Mouse (Mus musculus) cortical plate, adult 2 months (tissue): ENCODE data around the gene Tagap.

Experiments
- CTCF ChIP-seq: fragments of 200-500 bp; IDR thresholded peaks from 2 replicates; pipeline ENCODE4 v1.5.1; 2011; ENCODE audit warnings: mild to moderate bottlenecking, control low read depth, low read length; ENCODE audit not compliant: insufficient read depth; ENCODE audit errors: extremely low read depth
- POLR2A ChIP-seq: fragments of 200-500 bp; IDR thresholded peaks from 2 replicates; pipeline ENCODE4 v1.6.1; 2011; ENCODE audit warnings: mild to moderate bottlenecking, low read length, control low read depth; ENCODE audit not compliant: insufficient read depth; ENCODE audit errors: extremely low read depth

DNA sequence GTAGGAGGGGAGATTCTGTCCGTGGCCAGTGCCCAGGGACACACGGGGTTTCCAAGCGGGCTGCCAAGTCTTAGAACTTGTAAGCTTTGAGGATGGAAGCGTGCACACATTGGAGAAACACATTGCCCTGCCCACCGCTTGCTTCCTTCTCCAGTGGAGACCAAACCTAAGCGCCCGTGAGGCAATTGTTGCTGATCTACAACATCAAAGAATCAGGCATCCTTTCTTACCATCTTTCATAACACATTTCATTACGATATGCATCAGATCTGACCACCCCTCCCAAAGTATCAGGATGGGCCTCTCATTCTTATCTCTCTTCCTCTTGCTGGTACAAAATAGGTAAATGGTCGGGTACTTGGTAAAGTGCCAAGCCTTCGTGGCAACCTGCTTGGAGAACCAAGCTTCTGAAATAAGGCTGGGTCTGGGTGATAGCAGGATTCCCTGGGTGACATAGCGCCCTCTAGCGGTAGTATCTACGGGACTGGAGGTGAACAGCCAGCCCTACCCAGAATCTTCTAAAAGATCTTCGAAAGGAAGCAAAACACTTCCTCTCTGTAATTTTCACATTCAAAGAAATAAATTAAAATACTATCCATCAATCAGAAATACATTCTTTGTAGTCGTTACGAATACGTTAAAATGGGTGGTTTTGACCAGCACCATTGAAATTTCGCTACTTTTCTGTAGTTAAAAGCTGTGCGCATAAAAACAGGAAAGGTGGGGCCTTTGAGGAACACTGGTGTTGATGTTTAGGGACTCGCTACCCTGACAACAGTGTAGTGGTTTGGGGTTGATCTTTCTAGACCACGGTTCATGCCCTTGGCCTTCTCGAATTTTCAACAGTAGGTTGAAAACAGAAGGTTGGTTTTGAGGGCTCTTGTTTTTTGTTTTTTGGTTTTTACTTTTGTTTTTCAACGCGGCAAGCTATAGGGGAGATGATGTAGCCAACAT, 2.1 kb downstream of the Tagap start:
- TF ChIP-seq CTCF (peak; percentile 70), POLR2A (no peak)
